Mouse (Mus musculus) hindbrain, embryonic 14.5 days (tissue): ENCODE results near the gene Rbms3. TPM values are rescaled to one million over a fixed set of nuclear protein-coding genes. Genes with fewer than 3 reads are reported as not detected.

ENCODE experiments used
- ATAC-seq: fragments of 200-750 bp; cut with Nextera tagmentation; 2 replicates; pipeline ENCODE4 v1.8.0; 2017; ENCODE audit warnings: moderate number of reproducible peaks, mild to moderate bottlenecking, moderate TSS enrichment, moderate library complexity; ENCODE audit not compliant: low FRiP score
- DNase-seq: peaks from one replicate; pipeline ENCODE4 v3.0.0-alpha.2; 2015; ENCODE audit warnings: low spot score
- H3K27ac ChIP-seq: fragments of 300-500 bp; sonication (generic); 2 replicates; pipeline ENCODE4 v1.5.1; 2014; ENCODE audit warnings: mild to moderate bottlenecking, moderate library complexity
- H3K27me3 ChIP-seq: fragments of 300-500 bp; sonication (generic); 2 replicates; pipeline ENCODE4 v1.6.1; 2014; ENCODE audit warnings: mild to moderate bottlenecking, low read length, mixed read lengths; ENCODE audit not compliant: control insufficient read depth, insufficient read depth
- H3K36me3 ChIP-seq: fragments of 300-500 bp; sonication (generic); replicated peaks from 2 replicates; pipeline ENCODE4 v1.6.1; 2014; ENCODE audit not compliant: control insufficient read depth, insufficient read depth
- H3K4me1 ChIP-seq: fragments of 300-500 bp; sonication (generic); replicated peaks from 2 replicates; pipeline ENCODE4 v1.6.1; 2014; ENCODE audit warnings: antibody characterized with exemption, low read length, mixed read lengths; ENCODE audit not compliant: control insufficient read depth, insufficient read depth
- H3K4me2 ChIP-seq: fragments of 300-500 bp; sonication (generic); replicated peaks from 2 replicates; pipeline ENCODE4 v1.6.1; 2014; ENCODE audit warnings: mild to moderate bottlenecking, moderate library complexity
- H3K4me3 ChIP-seq: fragments of 300-500 bp; sonication (generic); replicated peaks from 2 replicates; pipeline ENCODE4 v1.5.1; 2014; ENCODE audit warnings: mild to moderate bottlenecking, low read length
- H3K9ac ChIP-seq: fragments of 300-500 bp; sonication (generic); 2 replicates; pipeline ENCODE4 v1.6.1; 2014
- H3K9me3 ChIP-seq: fragments of 300-500 bp; sonication (generic); 2 replicates; pipeline ENCODE4 v1.6.1; 2016; ENCODE audit warnings: low read length; ENCODE audit not compliant: control insufficient read depth
- WGBS: fragments of 180-500 bp; shearing (Covaris S2); extraction: QIAGEN DNeasy Blood & Tissue Kit; methylation state at CpG from one replicate; pipeline ENCODE4 v1.1.7; 2014; 5-methylcytosine and 5-hydroxymethylcytosine counted together
- polyA plus RNA-seq: library from polyadenylated mRNA; unstranded; fragments of >200 nt; fragmentation: Nextera tagmentation; extraction: Ambion mirVana; gene quantifications from 2 replicates; pipeline ENCODE4 v1.2.1, GENCODE M21; 2014

The Rbms3 gene
- polyA plus RNA-seq, 1 experiment from 2014 or later = 83.7 TPM

DNA sequence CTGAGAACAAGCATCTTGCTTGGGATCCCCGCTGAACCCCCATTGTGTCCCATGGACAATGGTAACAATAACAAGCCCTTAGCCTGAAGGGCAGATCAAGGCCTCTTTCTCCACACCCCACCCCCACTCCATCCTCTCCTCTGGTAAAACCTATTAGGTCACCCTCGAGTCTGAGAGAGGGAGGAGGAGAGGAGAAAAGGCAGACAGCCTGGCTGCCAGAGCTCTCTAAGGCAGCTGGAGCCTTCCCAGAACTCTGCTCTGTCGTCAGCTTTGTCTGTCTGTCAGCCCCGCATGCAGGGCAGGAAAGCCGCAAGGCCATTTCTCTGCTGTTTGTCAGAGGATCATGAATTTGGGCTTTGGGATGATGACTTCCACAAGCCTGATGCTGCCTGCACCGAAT is 466.6 kb downstream of the Rbms3 start:
- Histone ChIP-seq H3K27me3 (no peaks in the 10 kb centered on the region), H3K9me3 (0 out of 2 replicates have a peak, but pooled peaks cover 2% of the 10 kb centered on the region), H3K36me3 (no peaks in the 10 kb centered on the region), H3K27ac (0 out of 2 replicates have a peak overlapping the region, but pooled peaks have one; percentile 5), H3K4me2 (no peak overlapping the region), H3K4me3 (no peak overlapping the region), H3K4me1 (peaks cover 6% of the 10 kb centered on the region; the same call in 1 of the 2 replicates), H3K9ac (0 out of 2 replicates have a peak overlapping the region, but pooled peaks have one; percentile 31)
- no peak for ATAC-seq
- no peak for DNase-seq
- WGBS = 6% methylated on average over 6 of the region's 6 CpGs

- Histone ChIP-seq H3K9me3 (no peaks in the 10 kb centered on the region), H3K4me3 (no peak overlapping the region), H3K4me1 (peaks cover 6% of the 10 kb centered on the region; the same call in 1 of the 2 replicates), H3K27me3 (no peaks in the 10 kb centered on the region), H3K4me2 (no peak overlapping the region), H3K36me3 (no peaks in the 10 kb centered on the region), H3K27ac (no peak overlapping the region), H3K9ac (no peak overlapping the region)
- no peak for ATAC-seq
- DNase-seq = no peak
- 74% methylated on average over 6 of the region's 6 CpGs for WGBS
These were observed 468.6 kb downstream of the Rbms3 start for GRCm38 (mm10) chr9:117161150-117161549.

DNA sequence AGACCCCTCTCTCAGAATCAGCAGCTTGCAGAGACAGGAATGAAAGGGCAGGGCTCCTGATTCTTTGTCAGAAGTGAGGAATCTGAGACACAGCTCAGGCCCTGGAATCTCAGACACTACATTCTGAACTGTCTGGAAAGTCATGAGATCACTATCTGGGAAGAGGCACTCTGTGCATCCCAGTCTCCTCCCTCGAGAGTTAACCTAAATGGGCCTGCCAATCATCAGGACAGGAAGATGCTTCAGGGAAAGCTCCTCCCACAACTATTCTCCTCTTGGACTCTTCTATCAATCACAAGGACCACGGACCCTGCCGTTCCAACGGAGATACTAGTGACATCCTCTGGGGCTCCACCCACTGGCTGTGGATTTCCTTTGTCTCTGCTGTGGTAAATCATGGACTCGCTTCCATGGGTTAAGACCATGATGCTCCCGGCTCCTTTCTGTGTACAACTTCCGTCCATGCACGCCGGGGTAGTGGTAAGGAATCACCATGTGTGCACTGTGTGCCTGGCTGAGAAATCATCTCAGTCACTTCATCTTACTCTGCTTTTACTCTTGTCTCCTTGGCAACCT is 473.3 kb downstream of the Rbms3 start:
- no peaks in the 10 kb centered on the region for H3K9me3 ChIP-seq
- ATAC-seq (no peak), DNase-seq (no peak)
- H3K27ac ChIP-seq = peak overlapping the region; percentile 56; the same call in 1 of the 2 replicates
- H3K36me3 ChIP-seq = no peaks in the 10 kb centered on the region
- WGBS = 53% methylated on average over 9 of the region's 9 CpGs
- no peak overlapping the region for H3K4me3 ChIP-seq
- no peaks in the 10 kb centered on the region for H3K27me3 ChIP-seq
- H3K9ac ChIP-seq = no peak overlapping the region
- H3K4me2 ChIP-seq = no peak overlapping the region
- H3K4me1 ChIP-seq = peaks cover 4% of the 10 kb centered on the region

DNA sequence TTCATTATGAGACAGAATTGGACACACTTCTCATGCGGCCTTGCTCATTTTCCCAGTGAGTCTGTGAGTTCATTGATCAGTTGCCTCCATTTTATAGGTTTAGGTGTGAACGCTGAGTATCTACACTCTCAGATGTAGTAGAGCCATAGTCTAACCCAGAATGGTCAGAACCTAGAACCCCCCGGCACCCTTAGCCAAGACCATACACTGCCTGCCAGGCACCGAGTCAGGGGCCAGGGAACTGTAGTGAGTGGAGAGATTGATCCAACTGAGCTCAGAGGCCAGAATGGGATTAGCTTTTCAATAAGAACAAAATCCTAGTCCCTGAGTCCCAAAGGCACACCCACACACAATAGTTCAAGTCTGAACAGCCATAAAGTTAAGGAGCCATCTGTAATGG is 475.1 kb downstream of the Rbms3 start:
- no peak for DNase-seq
- H3K4me2 ChIP-seq = no peak overlapping the region
- no peak overlapping the region for H3K9ac ChIP-seq
- H3K4me1 ChIP-seq = peaks cover 4% of the 10 kb centered on the region
- H3K9me3 ChIP-seq = no peaks in the 10 kb centered on the region
- H3K27ac ChIP-seq = no peak overlapping the region
- no peaks in the 10 kb centered on the region for H3K36me3 ChIP-seq
- 92% methylated on average over 4 of the region's 4 CpGs for WGBS
- H3K4me3 ChIP-seq = no peak overlapping the region
- H3K27me3 ChIP-seq = no peaks in the 10 kb centered on the region
- ATAC-seq = no peak

GRCm38 (mm10) chr9:117153686-117154274 is 475.9 kb downstream of the Rbms3 start:
- H3K27ac ChIP-seq = peak overlapping the region; percentile 49
- peak overlapping the region; percentile 13; the same call in 1 of the 2 replicates for H3K4me2 ChIP-seq
- H3K9ac ChIP-seq = peak overlapping the region; percentile 29; the same call in 1 of the 2 replicates
- no peaks in the 10 kb centered on the region for H3K27me3 ChIP-seq
- H3K4me3 ChIP-seq = no peak overlapping the region
- H3K4me1 ChIP-seq = peaks cover 4% of the 10 kb centered on the region
- H3K36me3 ChIP-seq = no peaks in the 10 kb centered on the region
- WGBS = 54% methylated on average over 20 of the region's 20 CpGs
- no peak for ATAC-seq
- DNase-seq = no peak
- H3K9me3 ChIP-seq = no peaks in the 10 kb centered on the region

DNA sequence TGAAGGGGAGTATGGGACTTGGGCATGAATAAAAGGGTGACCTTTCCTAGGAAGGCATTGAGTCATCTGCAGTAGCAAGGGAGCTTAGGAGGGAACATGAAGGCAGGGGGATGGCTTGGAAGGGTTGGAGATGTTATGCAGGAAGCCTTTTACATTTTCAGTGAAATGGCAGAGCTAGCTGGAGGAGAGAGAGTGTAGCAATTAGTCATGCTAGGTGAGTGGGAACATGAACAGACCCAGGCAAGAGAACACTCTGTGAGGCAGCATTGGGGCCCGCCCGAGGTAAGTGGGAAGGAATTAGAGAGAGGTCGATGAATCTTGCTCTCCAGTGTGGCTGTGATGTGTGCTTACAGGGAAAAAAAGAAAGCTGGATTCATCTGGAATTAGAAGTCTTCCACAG is 477.8 kb downstream of the Rbms3 start:
- Histone ChIP-seq H3K4me3 (no peak overlapping the region), H3K9me3 (no peaks in the 10 kb centered on the region), H3K36me3 (no peaks in the 10 kb centered on the region), H3K27ac (no peak overlapping the region; the same call in 1 of the 2 replicates), H3K4me2 (no peak overlapping the region), H3K4me1 (peaks cover 4% of the 10 kb centered on the region), H3K27me3 (no peaks in the 10 kb centered on the region), H3K9ac (no peak overlapping the region)
- no peak for ATAC-seq
- DNase-seq = no peak
- 64% methylated on average over 3 of the region's 3 CpGs for WGBS

DNA sequence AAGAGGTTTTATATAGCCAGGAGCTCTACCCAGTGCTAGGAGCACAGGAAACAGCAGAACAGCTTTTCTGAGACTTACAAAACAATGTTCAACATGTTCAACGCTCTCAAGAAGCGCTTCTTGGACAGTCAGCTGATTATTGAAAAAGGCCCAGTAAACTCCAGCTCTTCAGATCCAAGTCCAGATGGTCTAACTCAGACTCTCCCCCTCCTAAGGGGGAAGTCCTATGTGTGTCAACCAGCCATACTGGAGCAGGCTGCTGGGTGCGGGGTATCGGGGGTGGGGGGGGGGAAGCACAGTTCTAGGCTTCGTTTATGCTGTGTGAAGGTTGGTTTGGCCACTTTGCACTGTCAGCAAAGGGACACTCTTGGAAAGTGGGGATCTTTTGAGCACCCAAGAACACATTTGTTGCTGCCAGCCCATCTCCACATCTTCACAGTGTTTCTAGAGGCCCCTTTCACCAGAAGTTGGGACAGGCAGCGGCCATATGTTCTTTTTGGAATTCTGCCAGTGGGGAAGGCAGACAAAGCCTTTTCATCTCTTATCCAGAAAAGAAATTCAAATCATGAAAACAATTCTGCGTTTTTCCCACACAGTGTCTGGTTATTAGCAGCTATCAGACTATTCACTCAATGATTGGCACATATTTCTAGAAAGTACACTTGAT is 485.5 kb downstream of the Rbms3 start:
- H3K27me3 ChIP-seq = no peaks in the 10 kb centered on the region
- WGBS = 75% methylated on average over 7 of the region's 7 CpGs
- no peak overlapping the region for H3K9ac ChIP-seq
- no peaks in the 10 kb centered on the region for H3K9me3 ChIP-seq
- DNase-seq (peak; percentile 46), ATAC-seq (no peak)
- H3K36me3 ChIP-seq = no peaks in the 10 kb centered on the region
- H3K4me1 ChIP-seq = 0 out of 2 replicates have a peak, but pooled peaks cover 4% of the 10 kb centered on the region
- H3K4me3 ChIP-seq = no peak overlapping the region
- H3K4me2 ChIP-seq = no peak overlapping the region
- H3K27ac ChIP-seq = no peak overlapping the region

- Histone ChIP-seq H3K4me3 (no peak overlapping the region), H3K27ac (no peak overlapping the region), H3K4me2 (no peak overlapping the region), H3K9ac (no peak overlapping the region), H3K9me3 (no peaks in the 10 kb centered on the region), H3K27me3 (no peaks in the 10 kb centered on the region), H3K36me3 (no peaks in the 10 kb centered on the region), H3K4me1 (no peaks in the 10 kb centered on the region)
- 95% methylated on average over 3 of the region's 3 CpGs for WGBS
- no peak for DNase-seq
- ATAC-seq = no peak
These were observed 489.7 kb downstream of the Rbms3 start for GRCm38 (mm10) chr9:117139971-117140370.

GRCm38 (mm10) chr9:117136410-117136809 is 493.3 kb downstream of the Rbms3 start:
- no peak for ATAC-seq
- no peak overlapping the region for H3K4me3 ChIP-seq
- no peaks in the 10 kb centered on the region for H3K27me3 ChIP-seq
- no peaks in the 10 kb centered on the region for H3K9me3 ChIP-seq
- H3K4me1 ChIP-seq = no peaks in the 10 kb centered on the region
- WGBS = 54% methylated on average over 5 of the region's 5 CpGs
- DNase-seq = no peak
- no peak overlapping the region for H3K27ac ChIP-seq
- H3K36me3 ChIP-seq = no peaks in the 10 kb centered on the region
- H3K4me2 ChIP-seq = no peak overlapping the region
- H3K9ac ChIP-seq = no peak overlapping the region
